Mouse (Mus musculus): Measurements from ENCODE around the gene Klhl7. TPM values are rescaled to one million over a fixed set of nuclear protein-coding genes. Genes with fewer than 3 reads are reported as not detected.
A peak's percentile ranks its signal among the peaks of the same experiment; 100 is the strongest.

The Klhl7 gene
- polyA plus RNA-seq, 1 experiment from 2014 or later: 44.8 TPM

- Histone ChIP-seq H3K9me3 (replicated peaks) (no peaks in the 10 kb centered on the region), H3K4me2 (peak overlapping the region; percentile 52), H3K4me3 (peak overlapping the region; percentile 40), H3K27ac (peak overlapping the region; percentile 54; the same call in 1 of the 2 replicates), H3K27me3 (no peaks in the 10 kb centered on the region), H3K36me3 (no peaks in the 10 kb centered on the region), H3K4me1 (replicated peaks) (peaks cover 3% of the 10 kb centered on the region), H3K9ac (0 out of 2 replicates have a peak overlapping the region, but pooled peaks have one; percentile 11)
- 3% methylated on average over 15 of the region's 15 CpGs for WGBS
- ATAC-seq (replicated peaks; ENCODE audit: insufficient number of reproducible peaks, insufficient read depth, low FRiP score, low read depth): peak; percentile 73; the same call in 1 of the 2 replicates
These were observed 23.3 kb upstream of the Klhl7 start for GRCm38 (mm10) chr5:24076986-24077718.

GRCm38 (mm10) chr5:24077739-24078306 is 22.6 kb upstream of the Klhl7 start:
- H3K4me2 ChIP-seq: peak overlapping the region; percentile 52
- 19% methylated on average over 7 of the region's 7 CpGs for WGBS

GRCm38 (mm10) chr5:24078420-24079179 is 21.8 kb upstream of the Klhl7 start:
- 81% methylated on average over 7 of the region's 7 CpGs for WGBS

More at GRCm38 (mm10) chr5:24077739-24078306, 22.6 kb upstream of the Klhl7 start:
- Histone ChIP-seq H3K27me3 (no peaks in the 10 kb centered on the region), H3K4me3 (peak overlapping the region; percentile 40), H3K36me3 (no peaks in the 10 kb centered on the region), H3K9me3 (replicated peaks) (no peaks in the 10 kb centered on the region), H3K4me1 (replicated peaks) (peaks cover 3% of the 10 kb centered on the region), H3K27ac (no peak overlapping the region), H3K9ac (no peak overlapping the region)
- ATAC-seq (replicated peaks; ENCODE audit: insufficient number of reproducible peaks, insufficient read depth, low FRiP score, low read depth): no peak

GRCm38 (mm10) chr5:24080826-24081225 is 19.6 kb upstream of the Klhl7 start:
- H3K27me3 ChIP-seq: no peaks in the 10 kb centered on the region
- 48% methylated on average over 6 of the region's 6 CpGs for WGBS
- H3K9me3 ChIP-seq (replicated peaks): no peaks in the 10 kb centered on the region
- H3K4me3 ChIP-seq: no peak overlapping the region
- H3K4me2 ChIP-seq: no peak overlapping the region
- no peak overlapping the region for H3K27ac ChIP-seq
- no peak overlapping the region for H3K9ac ChIP-seq
- no peaks in the 10 kb centered on the region for H3K36me3 ChIP-seq
- no peak for ATAC-seq (replicated peaks; ENCODE audit: insufficient number of reproducible peaks, insufficient read depth, low FRiP score, low read depth)
- H3K4me1 ChIP-seq (replicated peaks): peaks cover 3% of the 10 kb centered on the region

More at GRCm38 (mm10) chr5:24078420-24079179, 21.8 kb upstream of the Klhl7 start:
- no peak overlapping the region for H3K4me2 ChIP-seq
- no peak for ATAC-seq (replicated peaks; ENCODE audit: insufficient number of reproducible peaks, insufficient read depth, low FRiP score, low read depth)
- H3K4me1 ChIP-seq (replicated peaks): peaks cover 3% of the 10 kb centered on the region
- no peak overlapping the region for H3K4me3 ChIP-seq
- H3K27ac ChIP-seq: no peak overlapping the region
- H3K27me3 ChIP-seq: no peaks in the 10 kb centered on the region
- H3K9me3 ChIP-seq (replicated peaks): no peaks in the 10 kb centered on the region
- H3K36me3 ChIP-seq: no peaks in the 10 kb centered on the region
- H3K9ac ChIP-seq: no peak overlapping the region

- Histone ChIP-seq H3K4me1 (replicated peaks) (no peaks in the 10 kb centered on the region), H3K4me2 (no peak overlapping the region), H3K36me3 (no peaks in the 10 kb centered on the region), H3K27ac (no peak overlapping the region), H3K27me3 (no peaks in the 10 kb centered on the region), H3K9ac (no peak overlapping the region), H3K9me3 (replicated peaks) (no peaks in the 10 kb centered on the region), H3K4me3 (no peak overlapping the region)
- 80% methylated on average over 4 of the region's 4 CpGs for WGBS
- ATAC-seq (replicated peaks; ENCODE audit: insufficient number of reproducible peaks, insufficient read depth, low FRiP score, low read depth): no peak
These were observed 15.6 kb upstream of the Klhl7 start for GRCm38 (mm10) chr5:24084835-24085234.

GRCm38 (mm10) chr5:24086241-24086640 is 14.2 kb upstream of the Klhl7 start:
- Histone ChIP-seq H3K9ac (no peak overlapping the region), H3K36me3 (no peaks in the 10 kb centered on the region), H3K4me3 (no peak overlapping the region), H3K4me2 (no peak overlapping the region), H3K9me3 (replicated peaks) (no peaks in the 10 kb centered on the region), H3K4me1 (replicated peaks) (no peaks in the 10 kb centered on the region), H3K27ac (no peak overlapping the region), H3K27me3 (peaks cover 5% of the 10 kb centered on the region; the same call in 1 of the 2 replicates)
- 76% methylated on average over 16 of the region's 16 CpGs for WGBS
- no peak for ATAC-seq (replicated peaks; ENCODE audit: insufficient number of reproducible peaks, insufficient read depth, low FRiP score, low read depth)

GRCm38 (mm10) chr5:24086865-24087264 is 13.5 kb upstream of the Klhl7 start:
- H3K9ac ChIP-seq: no peak overlapping the region
- no peaks in the 10 kb centered on the region for H3K36me3 ChIP-seq
- 80% methylated on average over 3 of the region's 3 CpGs for WGBS
- no peaks in the 10 kb centered on the region for H3K9me3 ChIP-seq (replicated peaks)
- no peak overlapping the region for H3K27ac ChIP-seq
- no peak overlapping the region for H3K4me3 ChIP-seq
- H3K4me1 ChIP-seq (replicated peaks): no peaks in the 10 kb centered on the region
- no peak overlapping the region for H3K4me2 ChIP-seq
- H3K27me3 ChIP-seq: peaks cover 5% of the 10 kb centered on the region; the same call in 1 of the 2 replicates
- ATAC-seq (replicated peaks; ENCODE audit: insufficient number of reproducible peaks, insufficient read depth, low FRiP score, low read depth): no peak

GRCm38 (mm10) chr5:24088451-24088850 is 12.0 kb upstream of the Klhl7 start:
- H3K4me1 ChIP-seq (replicated peaks): no peaks in the 10 kb centered on the region
- no peak overlapping the region for H3K4me3 ChIP-seq
- H3K9ac ChIP-seq: no peak overlapping the region
- H3K36me3 ChIP-seq: no peaks in the 10 kb centered on the region
- ATAC-seq (replicated peaks; ENCODE audit: insufficient number of reproducible peaks, insufficient read depth, low FRiP score, low read depth): no peak
- H3K9me3 ChIP-seq (replicated peaks): no peaks in the 10 kb centered on the region
- peaks cover 5% of the 10 kb centered on the region; the same call in 1 of the 2 replicates for H3K27me3 ChIP-seq
- no peak overlapping the region for H3K27ac ChIP-seq
- 80% methylated on average over 1 of the region's 1 CpGs for WGBS
- no peak overlapping the region for H3K4me2 ChIP-seq

- no peak for ATAC-seq (replicated peaks; ENCODE audit: insufficient number of reproducible peaks, insufficient read depth, low FRiP score, low read depth)
- Histone ChIP-seq H3K4me3 (no peak overlapping the region), H3K9me3 (replicated peaks) (no peaks in the 10 kb centered on the region), H3K27ac (no peak overlapping the region), H3K36me3 (no peaks in the 10 kb centered on the region), H3K4me2 (no peak overlapping the region), H3K9ac (no peak overlapping the region), H3K4me1 (replicated peaks) (no peaks in the 10 kb centered on the region), H3K27me3 (peaks cover 5% of the 10 kb centered on the region; the same call in 1 of the 2 replicates)
- 66% methylated on average over 3 of the region's 3 CpGs for WGBS
These were observed 7.9 kb upstream of the Klhl7 start for GRCm38 (mm10) chr5:24092496-24092895.

GRCm38 (mm10) chr5:24095393-24095792 is 5.0 kb upstream of the Klhl7 start:
- no peak for ATAC-seq (replicated peaks; ENCODE audit: insufficient number of reproducible peaks, insufficient read depth, low FRiP score, low read depth)
- Histone ChIP-seq H3K27ac (no peak overlapping the region), H3K36me3 (no peaks in the 10 kb centered on the region), H3K4me1 (replicated peaks) (peaks cover 4% of the 10 kb centered on the region), H3K9me3 (replicated peaks) (no peaks in the 10 kb centered on the region), H3K4me2 (no peak overlapping the region), H3K4me3 (no peak overlapping the region), H3K9ac (no peak overlapping the region), H3K27me3 (peaks cover 5% of the 10 kb centered on the region; the same call in 1 of the 2 replicates)
- WGBS: 73% methylated on average over 6 of the region's 6 CpGs

- Histone ChIP-seq H3K9ac (no peak overlapping the region), H3K4me3 (no peak overlapping the region), H3K4me1 (replicated peaks) (peaks cover 4% of the 10 kb centered on the region), H3K27ac (no peak overlapping the region), H3K36me3 (no peaks in the 10 kb centered on the region), H3K9me3 (replicated peaks) (no peaks in the 10 kb centered on the region), H3K4me2 (no peak overlapping the region), H3K27me3 (peaks cover under 1% of the 10 kb centered on the region; the same call in 1 of the 2 replicates)
- no peak for ATAC-seq (replicated peaks; ENCODE audit: insufficient number of reproducible peaks, insufficient read depth, low FRiP score, low read depth)
- WGBS: 43% methylated on average over 5 of the region's 5 CpGs
These were observed 4.5 kb upstream of the Klhl7 start for GRCm38 (mm10) chr5:24095881-24096280.

Measured in heart, embryonic 15.5 days (tissue).